Mouse (Mus musculus) kidney, adult 2 months (tissue): ENCODE measurements around the gene Slamf8.

Experiments
- CTCF ChIP-seq: fragments of 200-500 bp; conservative IDR thresholded peaks from 2 replicates; pipeline ENCODE4 v1.5.1; 2011; ENCODE audit warnings: low read depth, mild to moderate bottlenecking, control low read depth, low read length, moderate library complexity, mixed read lengths; ENCODE audit not compliant: insufficient read depth, insufficient read length
- POLR2A ChIP-seq: fragments of 200-500 bp; IDR thresholded peaks from one replicate; pipeline ENCODE4 v1.6.1; 2011; ENCODE audit warnings: low read depth, low read length, control low read depth

DNA sequence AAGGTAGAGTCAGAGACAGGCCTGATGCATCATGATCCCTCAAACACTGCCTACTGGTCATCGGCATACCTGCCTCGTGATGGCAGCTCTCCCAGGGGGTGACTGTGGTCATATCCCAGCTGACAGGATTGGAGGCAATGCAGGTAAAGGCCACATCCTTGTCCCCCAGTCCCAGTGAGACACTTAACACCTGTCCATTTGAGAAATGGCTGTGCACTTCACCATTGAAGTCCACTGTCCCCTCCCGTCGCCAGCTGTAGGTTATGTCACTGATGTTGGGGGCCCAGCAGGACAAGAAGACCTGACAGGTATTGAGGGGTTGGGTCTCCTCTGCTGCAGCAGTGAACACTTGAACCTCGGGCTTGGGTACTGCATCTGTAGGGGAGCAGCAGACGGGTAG lies 6.1 kb downstream of the Slamf8 start:
- no peak for TF ChIP-seq CTCF
- no peak for TF ChIP-seq POLR2A
